In genomic region chr4:40676338-40676737, GRCm38 (mm10) we compare ENCODE assay signal across 9 mouse cellular contexts. TPM values are rescaled to one million over a fixed set of nuclear protein-coding genes. Genes with fewer than 3 reads are reported as not detected.
DNase-seq lines count a peak whose midpoint lies in the region; ATAC-seq lines count a peak whose summit lies in the region.
"Had no signal": no experiment of that assay in that cellular context is flagged by ENCODE, and none has a peak within 500 bp of the region (broad histone marks: within the 10 kb centered on the region; RNA-seq: fewer than 3 reads in every experiment).

No protein-coding gene starts in this region.

- no peaks in the 10 kb centered on the region for H3K9me3 ChIP-seq in hindbrain, embryonic 10.5 days
- no peaks in the 10 kb centered on the region for H3K9me3 ChIP-seq in hindbrain, embryonic 11.5 days (ENCODE audit: control insufficient read depth, low read length)
- no peaks in the 10 kb centered on the region for H3K9me3 ChIP-seq in forebrain, embryonic 12.5 days
- no peaks in the 10 kb centered on the region for H3K9me3 ChIP-seq in limb, embryonic 13.5 days
- H3K9me3 ChIP-seq in neural tube, embryonic 15.5 days (replicated peaks) = no peaks in the 10 kb centered on the region

- H3K4me1 ChIP-seq in hindbrain, embryonic 10.5 days (replicated peaks) = peaks cover 8% of the 10 kb centered on the region
- no peaks in the 10 kb centered on the region; the same call in 1 of the 2 replicates for H3K4me1 ChIP-seq in hindbrain, embryonic 11.5 days (replicated peaks; ENCODE audit: control insufficient read depth, insufficient read depth, low read length)
- H3K4me1 ChIP-seq in forebrain, embryonic 12.5 days = peaks cover 10% of the 10 kb centered on the region
- H3K4me1 ChIP-seq in limb, embryonic 13.5 days = peaks cover 13% of the 10 kb centered on the region
- H3K4me1 ChIP-seq in neural tube, embryonic 15.5 days = peaks cover 12% of the 10 kb centered on the region

- DNase-seq in hindbrain, embryonic 10.5 days (ENCODE audit: low spot score) = no peak
- no peak for DNase-seq in hindbrain, embryonic 11.5 days (ENCODE audit: low spot score)
- DNase-seq in gastrocnemius, postnatal 36 days = no peak
- DNase-seq in adipocyte (ENCODE audit: low spot score) = no peak
- no peak for DNase-seq in thymus, postnatal 10 days (ENCODE audit: low spot score in 2 of 2)
- DNase-seq: lung, adult 18-20 months had no signal

- no peak overlapping the region for H3K4me2 ChIP-seq in hindbrain, embryonic 11.5 days (replicated peaks; ENCODE audit: low read depth, low read length)
- H3K4me2 ChIP-seq in forebrain, embryonic 12.5 days = peak overlapping the region; percentile 36
- H3K4me2 ChIP-seq in limb, embryonic 13.5 days (replicated peaks) = peak overlapping the region; percentile 51
- peak overlapping the region; percentile 41 for H3K4me2 ChIP-seq in neural tube, embryonic 15.5 days

- H3K27ac ChIP-seq in hindbrain, embryonic 10.5 days = peak overlapping the region; percentile 35; the same call in 1 of the 2 replicates
- no peak overlapping the region for H3K27ac ChIP-seq in hindbrain, embryonic 11.5 days (ENCODE audit: low read depth, low read length)
- no peak overlapping the region for H3K27ac ChIP-seq in forebrain, embryonic 12.5 days
- no peak overlapping the region for H3K27ac ChIP-seq in limb, embryonic 13.5 days
- no peak overlapping the region for H3K27ac ChIP-seq in neural tube, embryonic 15.5 days (replicated peaks)

- H3K4me3 ChIP-seq in hindbrain, embryonic 10.5 days = peak overlapping the region; percentile 18; the same call in 1 of the 2 replicates
- H3K4me3 ChIP-seq in hindbrain, embryonic 11.5 days (ENCODE audit: low read depth, low read length) = no peak overlapping the region
- H3K4me3 ChIP-seq in forebrain, embryonic 12.5 days (replicated peaks) = 0 out of 2 replicates have a peak overlapping the region, but pooled peaks have one; percentile 2
- no peak overlapping the region for H3K4me3 ChIP-seq in limb, embryonic 13.5 days
- H3K4me3 ChIP-seq in neural tube, embryonic 15.5 days (replicated peaks) = peak overlapping the region; percentile 4; the same call in 1 of the 2 replicates

- H3K9ac ChIP-seq in hindbrain, embryonic 11.5 days (ENCODE audit: low read depth, low read length) = no peak overlapping the region
- peak overlapping the region; percentile 7; the same call in 1 of the 2 replicates for H3K9ac ChIP-seq in forebrain, embryonic 12.5 days
- peak overlapping the region; percentile 4; the same call in 1 of the 2 replicates for H3K9ac ChIP-seq in limb, embryonic 13.5 days
- 0 out of 2 replicates have a peak overlapping the region, but pooled peaks have one; percentile 0 for H3K9ac ChIP-seq in neural tube, embryonic 15.5 days (replicated peaks)

- WGBS in hindbrain, embryonic 10.5 days = 23% methylated on average over 14 of the region's 14 CpGs
- WGBS in hindbrain, embryonic 11.5 days = 17% methylated on average over 14 of the region's 14 CpGs
- WGBS in forebrain, embryonic 12.5 days = 18% methylated on average over 14 of the region's 14 CpGs
- 13% methylated on average over 14 of the region's 14 CpGs for WGBS in limb, embryonic 13.5 days
- WGBS in neural tube, embryonic 15.5 days = 21% methylated on average over 14 of the region's 14 CpGs

- intact Hi-C loops in gastrocnemius, postnatal 36 days (cut with DNase I) = no loop called here

- H3K27me3 ChIP-seq in hindbrain, embryonic 10.5 days (ENCODE audit: insufficient read depth, poor library complexity, severe bottlenecking) = no peaks in the 10 kb centered on the region
- no peaks in the 10 kb centered on the region for H3K27me3 ChIP-seq in hindbrain, embryonic 11.5 days (ENCODE audit: control insufficient read depth, insufficient read depth, low read length)
- H3K27me3 ChIP-seq in forebrain, embryonic 12.5 days = no peaks in the 10 kb centered on the region
- peaks cover 9% of the 10 kb centered on the region; the same call in 1 of the 2 replicates for H3K27me3 ChIP-seq in limb, embryonic 13.5 days
- no peaks in the 10 kb centered on the region for H3K27me3 ChIP-seq in neural tube, embryonic 15.5 days (replicated peaks)

- no peak for ATAC-seq in hindbrain, embryonic 11.5 days (ENCODE audit: low FRiP score)
- 0 out of 2 replicates have a peak, but pooled peaks have one; percentile 10 for ATAC-seq in forebrain, embryonic 12.5 days (ENCODE audit: low FRiP score)
- no peak for ATAC-seq in limb, embryonic 13.5 days (ENCODE audit: low FRiP score, low read depth)
- ATAC-seq in neural tube, embryonic 15.5 days (ENCODE audit: low FRiP score) = peak; percentile 36; the same call in 1 of the 2 replicates

- no peaks in the 10 kb centered on the region for H3K36me3 ChIP-seq in hindbrain, embryonic 10.5 days
- no peaks in the 10 kb centered on the region for H3K36me3 ChIP-seq in hindbrain, embryonic 11.5 days (ENCODE audit: control insufficient read depth, insufficient read depth, low read length)
- no peaks in the 10 kb centered on the region for H3K36me3 ChIP-seq in forebrain, embryonic 12.5 days (replicated peaks)
- H3K36me3 ChIP-seq in limb, embryonic 13.5 days = no peaks in the 10 kb centered on the region
- H3K36me3 ChIP-seq in neural tube, embryonic 15.5 days = no peaks in the 10 kb centered on the region

RNA-seq across cellular contexts. Expression of gene Aptx, which starts 26.7 kb away (rescaled TPM):
- polyA plus RNA-seq in hindbrain, embryonic 10.5 days (2016; fragmentation: Nextera tagmentation; extraction: Ambion mirVana) = 39.4 and 50.2 TPM in 2 replicates
- polyA plus RNA-seq in hindbrain, embryonic 11.5 days (2014; fragmentation: Nextera tagmentation; extraction: Ambion mirVana) = 50.4 and 51.5 TPM in 2 replicates
- 46.9 and 47.3 TPM in 2 replicates for polyA plus RNA-seq in forebrain, embryonic 12.5 days (2016; fragmentation: Nextera tagmentation; extraction: Ambion mirVana)
- polyA plus RNA-seq in limb, embryonic 13.5 days (2015; fragmentation: Nextera tagmentation; extraction: Ambion mirVana) = 35.2 and 36.2 TPM in 2 replicates
- 41.0 and 41.2 TPM in 2 replicates for polyA plus RNA-seq in neural tube, embryonic 15.5 days (2015; fragmentation: Nextera tagmentation; extraction: Ambion mirVana)
- total RNA-seq in gastrocnemius, postnatal 36 days (2021) = 10 to 100 TPM; 14.4 to 15.5 TPM

RNA-seq across cellular contexts. Expression of gene Dnaja1, which starts 45.6 kb away (rescaled TPM):
- 514 and 598 TPM in 2 replicates for polyA plus RNA-seq in hindbrain, embryonic 10.5 days (2016; fragmentation: Nextera tagmentation; extraction: Ambion mirVana)
- 691 and 740 TPM in 2 replicates for polyA plus RNA-seq in hindbrain, embryonic 11.5 days (2014; fragmentation: Nextera tagmentation; extraction: Ambion mirVana)
- 669 and 704 TPM in 2 replicates for polyA plus RNA-seq in forebrain, embryonic 12.5 days (2016; fragmentation: Nextera tagmentation; extraction: Ambion mirVana)
- 449 and 469 TPM in 2 replicates for polyA plus RNA-seq in limb, embryonic 13.5 days (2015; fragmentation: Nextera tagmentation; extraction: Ambion mirVana)
- polyA plus RNA-seq in neural tube, embryonic 15.5 days (2015; fragmentation: Nextera tagmentation; extraction: Ambion mirVana) = 652 and 681 TPM in 2 replicates
- 10 to 100 TPM; 31.8 to 38.3 TPM for total RNA-seq in gastrocnemius, postnatal 36 days (2021)

Comparison
In these comparisons a context has a peak if more than half of its experiments do, and no peak if none do; other contexts are left out.
1. H3K4me3 ChIP-seq: peak in hindbrain, embryonic 10.5 days (single experiment), forebrain, embryonic 12.5 days (single experiment) and neural tube, embryonic 15.5 days (single experiment); none in hindbrain, embryonic 11.5 days (single experiment) and limb, embryonic 13.5 days (single experiment).
2. ATAC-seq: peak in forebrain, embryonic 12.5 days (single experiment) and neural tube, embryonic 15.5 days (single experiment); none in hindbrain, embryonic 11.5 days (single experiment) and limb, embryonic 13.5 days (single experiment).